In genomic region chr3:103772846-103773245, GRCm38 (mm10) we compare ENCODE assay signal across 11 mouse cellular contexts. TPM values are rescaled to one million over a fixed set of nuclear protein-coding genes. Genes with fewer than 3 reads are reported as not detected.
DNase-seq lines count a peak whose midpoint lies in the region; ATAC-seq and TF ChIP-seq lines count a peak whose summit lies in the region.
"Had no signal": no experiment of that assay in that cellular context is flagged by ENCODE, and none has a peak within 500 bp of the region (broad histone marks: within the 10 kb centered on the region; RNA-seq: fewer than 3 reads in every experiment).

No protein-coding gene starts in this region.

- no peak for TF ChIP-seq CTCF in spleen, adult 2 months (IDR thresholded peaks at IDR 0.05; ENCODE audit: extremely low read depth, insufficient read depth, insufficient read length, insufficient replicate concordance)
- TF ChIP-seq CTCF in heart, postnatal 0 days (IDR thresholded peaks at IDR 0.05; ENCODE audit: low read depth), result no peak

- no peak for TF ChIP-seq EP300 in heart, postnatal 0 days (IDR thresholded peaks at IDR 0.05; ENCODE audit: low read depth)

- peaks cover 15% of the 10 kb centered on the region for H3K36me3 ChIP-seq in spleen, adult 2 months (ENCODE audit: control insufficient read depth, insufficient read depth, low read length)
- peaks cover 35% of the 10 kb centered on the region for H3K36me3 ChIP-seq in heart, postnatal 0 days (replicated peaks; ENCODE audit: control insufficient read depth, insufficient read depth, low read length)
- peaks cover 36% of the 10 kb centered on the region for H3K36me3 ChIP-seq in hindbrain, embryonic 14.5 days (replicated peaks; ENCODE audit: control insufficient read depth, insufficient read depth)

- H3K9ac ChIP-seq in heart, postnatal 0 days (replicated peaks; ENCODE audit: low read depth, low read length), result no peak overlapping the region
- no peak overlapping the region for H3K9ac ChIP-seq in hindbrain, embryonic 14.5 days
- H3K9ac ChIP-seq: liver, embryonic 14.5 days had no signal

- H3K27me3 ChIP-seq in spleen, adult 2 months (ENCODE audit: control insufficient read depth, insufficient read depth, low read length), result no peaks in the 10 kb centered on the region
- no peaks in the 10 kb centered on the region for H3K27me3 ChIP-seq in heart, postnatal 0 days (ENCODE audit: control insufficient read depth, insufficient read depth, low read length)
- H3K27me3 ChIP-seq in hindbrain, embryonic 14.5 days (ENCODE audit: control insufficient read depth, insufficient read depth, low read length), result no peaks in the 10 kb centered on the region

- TF ChIP-seq POLR2A in spleen, adult 2 months (IDR thresholded peaks at IDR 0.05; ENCODE audit: low read depth, low read length), result no peak

- peak overlapping the region; percentile 1; the same call in 1 of the 2 replicates for H3K4me2 ChIP-seq in heart, postnatal 0 days (ENCODE audit: low read depth, low read length)
- no peak overlapping the region for H3K4me2 ChIP-seq in hindbrain, embryonic 14.5 days (replicated peaks)

- H3K27ac ChIP-seq in spleen, adult 2 months (ENCODE audit: insufficient read depth, low read length), result peak overlapping the region; percentile 86
- H3K27ac ChIP-seq in heart, postnatal 0 days (ENCODE audit: low read depth), result peak overlapping the region; percentile 87
- H3K27ac ChIP-seq in hindbrain, embryonic 14.5 days, result no peak overlapping the region
- H3K27ac ChIP-seq: liver, embryonic 14.5 days had no signal

- H3K4me3 ChIP-seq in spleen, adult 2 months (ENCODE audit: extremely low read depth, insufficient read depth, insufficient read length), result no peak overlapping the region
- H3K4me3 ChIP-seq in heart, postnatal 0 days (ENCODE audit: low read depth, low read length), result no peak overlapping the region
- H3K4me3 ChIP-seq in hindbrain, embryonic 14.5 days (replicated peaks; ENCODE audit: low read length), result no peak overlapping the region

- 4% methylated on average over 4 of the region's 4 CpGs for WGBS in spleen, adult 2 months
- WGBS in heart, postnatal 0 days, result 35% methylated on average over 4 of the region's 4 CpGs
- WGBS in hindbrain, embryonic 14.5 days, result 80% methylated on average over 4 of the region's 4 CpGs

- H3K4me1 ChIP-seq in spleen, adult 2 months (ENCODE audit: control insufficient read depth, insufficient read depth, insufficient read length), result peaks cover 30% of the 10 kb centered on the region
- peaks cover 33% of the 10 kb centered on the region for H3K4me1 ChIP-seq in heart, postnatal 0 days (ENCODE audit: control insufficient read depth, insufficient read depth)
- H3K4me1 ChIP-seq in hindbrain, embryonic 14.5 days (replicated peaks; ENCODE audit: control insufficient read depth, insufficient read depth, low read length), result no peaks in the 10 kb centered on the region

- ATAC-seq in heart, postnatal 0 days (ENCODE audit: insufficient read depth, low read depth), result peak; percentile 37; the same call in 1 of the 2 replicates
- no peak for ATAC-seq in hindbrain, embryonic 14.5 days (ENCODE audit: low FRiP score)

- peak in 1 of 2 experiments; percentile 61 for DNase-seq in spleen, adult 2 months (ENCODE audit: low read depth in 1 of 2, low spot score in 2 of 2)
- DNase-seq in spleen, postnatal 10 days (ENCODE audit: low spot score in 2 of 2), result no peak
- peak; percentile 29 for DNase-seq in T-cell, adult 2 months (ENCODE audit: low spot score)
- DNase-seq in heart, postnatal 0 days (ENCODE audit: low spot score), result peak; percentile 56
- peak; percentile 14 to 46 for DNase-seq in natural killer cell, adult 2 months (ENCODE audit: low spot score in 2 of 2)
- DNase-seq in urinary bladder, postnatal 25 days (ENCODE audit: low spot score), result no peak
- no peak for DNase-seq in hindbrain, embryonic 14.5 days (ENCODE audit: low spot score)
- DNase-seq: adrenal gland, adult 8-10 months had no signal

- H3K9me3 ChIP-seq in heart, postnatal 0 days (replicated peaks; ENCODE audit: control insufficient read depth, low read length), result no peaks in the 10 kb centered on the region
- H3K9me3 ChIP-seq in hindbrain, embryonic 14.5 days (ENCODE audit: control insufficient read depth, low read length), result no peaks in the 10 kb centered on the region

RNA-seq across cellular contexts. Expression of gene Hipk1, which starts 18.5 kb away (rescaled TPM):
- 72.4 and 84.4 TPM in 2 replicates for polyA plus RNA-seq in spleen, adult 2 months (2012; rRNA removed)
- total RNA-seq in heart, postnatal 0 days (2014; rRNA removed; ENCODE audit: low replicate concordance), result 56.9 and 61.1 TPM in 2 replicates
- 6.1 and 7.0 TPM in 2 replicates for polyA plus RNA-seq in heart, postnatal 0 days (2015; fragmentation: Nextera tagmentation; extraction: Ambion mirVana)
- 16.3 and 17.6 TPM in 2 replicates for polyA plus RNA-seq in hindbrain, embryonic 14.5 days (2014; fragmentation: Nextera tagmentation; extraction: Ambion mirVana)

RNA-seq across cellular contexts. Expression of gene Gm10964, which starts 33.7 kb away (rescaled TPM):
- not detected in 2 replicates for polyA plus RNA-seq in spleen, adult 2 months (2012; rRNA removed)
- not detected in 2 replicates for total RNA-seq in heart, postnatal 0 days (2014; rRNA removed; ENCODE audit: low replicate concordance)
- not detected in 2 replicates for polyA plus RNA-seq in heart, postnatal 0 days (2015; fragmentation: Nextera tagmentation; extraction: Ambion mirVana)
- polyA plus RNA-seq in hindbrain, embryonic 14.5 days (2014; fragmentation: Nextera tagmentation; extraction: Ambion mirVana), result not detected in 2 replicates
- total RNA-seq: adrenal gland, adult 8-10 months; gastrocnemius, adult 8-10 months had no signal
- polyA plus RNA-seq: embryonic facial prominence, embryonic 11.5 days; liver, embryonic 14.5 days had no signal

RNA-seq across cellular contexts. Expression of gene Olfml3, which starts 35.0 kb away (rescaled TPM):
- polyA plus RNA-seq in spleen, adult 2 months (2012; rRNA removed), result 17.9 and 18.2 TPM in 2 replicates
- 14.0 and 20.5 TPM in 2 replicates for total RNA-seq in heart, postnatal 0 days (2014; rRNA removed; ENCODE audit: low replicate concordance)
- polyA plus RNA-seq in heart, postnatal 0 days (2015; fragmentation: Nextera tagmentation; extraction: Ambion mirVana), result 10.6 and 11.4 TPM in 2 replicates
- 12.0 and 12.4 TPM in 2 replicates for polyA plus RNA-seq in hindbrain, embryonic 14.5 days (2014; fragmentation: Nextera tagmentation; extraction: Ambion mirVana)

RNA-seq across cellular contexts. Expression of gene Dclre1b, which starts 36.4 kb away (rescaled TPM):
- polyA plus RNA-seq in spleen, adult 2 months (2012; rRNA removed), result 16.2 and 18.8 TPM in 2 replicates
- total RNA-seq in heart, postnatal 0 days (2014; rRNA removed; ENCODE audit: low replicate concordance), result 3.5 and 3.9 TPM in 2 replicates
- 13.5 and 14.2 TPM in 2 replicates for polyA plus RNA-seq in heart, postnatal 0 days (2015; fragmentation: Nextera tagmentation; extraction: Ambion mirVana)
- 18.5 and 18.8 TPM in 2 replicates for polyA plus RNA-seq in hindbrain, embryonic 14.5 days (2014; fragmentation: Nextera tagmentation; extraction: Ambion mirVana)

RNA-seq across cellular contexts. Expression of gene Ap4b1, which starts 36.5 kb away (rescaled TPM):
- 14.5 and 14.7 TPM in 2 replicates for polyA plus RNA-seq in spleen, adult 2 months (2012; rRNA removed)
- 14.5 and 38.1 TPM in 2 replicates for total RNA-seq in heart, postnatal 0 days (2014; rRNA removed; ENCODE audit: low replicate concordance)
- 14.5 and 14.9 TPM in 2 replicates for polyA plus RNA-seq in heart, postnatal 0 days (2015; fragmentation: Nextera tagmentation; extraction: Ambion mirVana)
- 20.4 and 25.2 TPM in 2 replicates for polyA plus RNA-seq in hindbrain, embryonic 14.5 days (2014; fragmentation: Nextera tagmentation; extraction: Ambion mirVana)

Comparison
In these comparisons a context has a peak if more than half of its experiments do, and no peak if none do; other contexts are left out.
1. DNase-seq: peak in T-cell, adult 2 months (single experiment), heart, postnatal 0 days (single experiment) and natural killer cell, adult 2 months (2 of 2); none in spleen, postnatal 10 days (0 of 2), urinary bladder, postnatal 25 days (single experiment) and hindbrain, embryonic 14.5 days (single experiment).